Mouse (Mus musculus) left cerebral cortex, postnatal 4 days (tissue): Measurements from ENCODE around the gene Cd3e. TPM values are rescaled to one million over a fixed set of nuclear protein-coding genes. Genes with fewer than 3 reads are reported as not detected.
A peak's percentile ranks its signal among the peaks of the same experiment; 100 is the strongest.
"Not testable (repeated sequence)": the region's sequence is repeated elsewhere in the genome, so short reads cannot be mapped to it uniquely, and the experiment has no call there.

ENCODE experiments used
- DNase-seq: peaks from one replicate; pipeline ENCODE4 v3.0.0-alpha.2; 2022
- intact Hi-C: fragments of 180-260 bp; cut with DNase I; formaldehyde crosslinking; loops from one replicate; pipeline ENCODE4 v1.15.1; 2025
- total RNA-seq, 2 experiments: library from RNA; stranded (reverse); gene quantifications; 2 replicates each; pipeline ENCODE4 v1.2.3; 2021

Cd3e gene
- total RNA-seq, 2 experiments from 2014 or later: not detected

DNA sequence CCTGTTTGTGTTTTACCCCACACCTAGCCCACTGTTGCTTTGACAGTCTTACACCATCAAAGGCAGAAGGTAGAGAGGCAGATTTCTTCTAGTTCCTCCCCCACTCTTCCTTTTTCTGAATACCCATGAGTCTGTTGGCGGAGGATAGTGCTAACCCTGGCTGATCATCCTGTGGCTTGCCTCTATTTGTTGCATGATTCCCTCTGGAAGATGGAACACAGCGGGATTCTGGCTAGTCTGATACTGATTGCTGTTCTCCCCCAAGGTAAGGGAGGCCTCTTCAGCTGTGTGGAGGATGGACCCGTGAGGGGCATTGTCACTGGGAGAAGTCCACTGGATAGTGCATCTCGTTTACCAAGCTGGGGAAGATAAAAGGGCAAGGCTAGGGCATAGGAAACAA is 27.8 kb downstream of the Cd3e start, which contains the start of gene Cd3d:
Cd3d (plus strand) TSS at position 111 of the 400 bp plus-strand sequence.
- intact Hi-C loops: no loop called here
- DNase-seq: no peak

GRCm38 (mm10) chr9:44981104-44981503 is 28.3 kb downstream of the Cd3e start:
- intact Hi-C loops: no loop called here
- DNase-seq: no peak

DNA sequence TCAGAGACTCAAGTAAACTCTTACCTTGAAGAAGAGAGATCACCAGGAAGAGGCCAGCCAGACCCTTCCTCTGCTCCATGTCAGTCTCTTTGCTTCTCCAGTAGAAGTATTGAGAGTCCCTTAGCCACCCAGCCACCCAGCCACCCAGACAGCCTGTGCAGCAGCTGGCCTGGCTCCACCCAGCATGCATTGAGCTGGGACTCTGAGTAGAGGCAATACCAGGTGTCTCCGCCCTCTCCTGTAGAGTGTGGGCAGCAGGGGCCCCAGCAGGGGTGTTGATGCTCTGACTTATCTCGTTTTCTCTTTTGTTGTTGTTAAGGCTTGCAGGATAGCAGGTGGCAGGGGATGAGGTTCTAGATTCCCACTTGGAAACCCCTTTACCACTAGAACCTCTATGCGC is 29.2 kb downstream of the Cd3e start, which contains the start of gene Cd3g:
Cd3g (minus strand) TSS at position 190 of the 400 bp plus-strand sequence.
- intact Hi-C loops: no loop called here
- no peak for DNase-seq

GRCm38 (mm10) chr9:44979806-44980205 is 29.6 kb downstream of the Cd3e start:
- intact Hi-C loops: loop anchor here (10.0 kb wide), 1 partner anchor 165 kb away; no protein-coding TSS in a partner anchor
- no peak for DNase-seq

- no peak for DNase-seq
- intact Hi-C loops: loop anchor here (10.0 kb wide), 1 partner anchor 167 kb away; no protein-coding TSS in a partner anchor
These were observed 31.6 kb downstream of the Cd3e start for GRCm38 (mm10) chr9:44977813-44978212.

DNA sequence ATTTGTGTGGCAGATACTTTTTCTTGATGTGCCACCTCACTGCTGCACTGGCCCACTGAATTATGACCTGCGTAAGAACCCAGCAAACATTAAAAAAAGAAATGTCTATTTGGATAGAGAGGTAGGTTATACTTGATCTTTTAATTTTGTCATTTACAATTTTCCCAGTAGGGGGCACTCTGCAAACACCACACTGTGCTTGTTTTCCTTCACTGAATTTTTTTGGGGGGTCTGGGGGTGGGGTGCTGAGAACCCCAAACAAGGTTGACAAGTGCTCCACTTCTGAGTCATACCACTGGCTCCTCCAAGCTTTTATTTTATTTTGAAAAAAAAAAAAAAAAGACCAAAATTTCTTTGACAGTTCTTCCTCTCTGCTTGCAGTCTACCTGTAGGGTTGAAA is 40.0 kb downstream of the Cd3e start:
- intact Hi-C loops: loop anchor here (5.0 kb wide), 2 partner anchors 78 to 87 kb away; partner anchors contain the start of gene Kmt2a
- DNase-seq: no peak

DNA sequence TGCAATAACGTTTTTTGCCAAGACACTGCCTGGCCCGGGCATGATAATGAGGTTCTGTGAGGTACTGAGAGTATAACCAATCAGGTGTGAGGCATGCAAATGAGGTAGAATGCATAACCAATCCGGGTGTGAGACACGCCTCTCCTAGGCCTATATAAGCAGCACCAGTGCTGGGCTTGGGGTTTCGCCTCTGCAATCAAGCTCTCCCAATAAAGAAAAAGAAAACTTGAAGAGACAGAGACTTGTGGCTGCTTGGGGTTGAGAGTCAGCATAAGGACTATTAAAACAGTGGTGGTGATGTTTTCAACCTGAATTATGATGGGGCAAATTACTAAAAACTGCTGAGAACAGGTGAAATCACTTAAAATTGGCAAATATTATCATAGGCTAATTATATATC is 41.7 kb downstream of the Cd3e start:
- intact Hi-C loops: loop anchor here (5.0 kb wide), 2 partner anchors 80 to 85 kb away; partner anchors contain the start of gene Kmt2a
- DNase-seq: not testable (repeated sequence)

DNA sequence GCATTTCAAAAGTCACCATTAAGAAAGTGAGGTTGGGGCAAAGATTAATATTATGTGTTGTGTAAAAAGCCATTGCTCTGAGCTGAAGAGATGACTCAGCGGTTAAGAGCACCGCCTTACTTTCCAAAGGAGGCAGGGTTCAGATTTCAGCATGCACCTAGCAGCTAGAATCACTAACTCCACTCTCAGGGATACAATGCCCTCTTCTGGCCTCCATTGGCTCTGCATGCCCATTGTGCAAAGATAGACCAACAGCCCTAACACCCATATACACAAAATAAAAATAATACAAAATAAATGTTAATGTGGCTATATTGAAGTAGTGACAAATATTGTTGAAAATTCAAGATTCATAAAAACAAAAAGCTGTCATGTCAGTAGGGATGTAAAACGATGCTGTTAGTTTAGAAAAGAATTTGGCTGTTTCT is 42.6 kb downstream of the Cd3e start:
- intact Hi-C loops: loop anchor here (5.0 kb wide), 2 partner anchors 80 to 85 kb away; partner anchors contain the start of gene Kmt2a
- peak; percentile 60 for DNase-seq

GRCm38 (mm10) chr9:44965833-44966466 is 43.5 kb downstream of the Cd3e start:
- intact Hi-C loops: loop anchor here (5.0 kb wide), 2 partner anchors 81 to 84 kb away; partner anchors contain the start of gene Kmt2a
- no peak for DNase-seq

- DNase-seq: peak; percentile 99
- intact Hi-C loops: loop anchor here (5.0 kb wide), 2 partner anchors 82 to 83 kb away; partner anchors contain the start of gene Kmt2a
These were observed 44.1 kb downstream of the Cd3e start, which contains the start of gene Ube4a for GRCm38 (mm10) chr9:44965126-44965832. TSS of gene Ube4a (minus strand) at chr9:44965600.

DNA sequence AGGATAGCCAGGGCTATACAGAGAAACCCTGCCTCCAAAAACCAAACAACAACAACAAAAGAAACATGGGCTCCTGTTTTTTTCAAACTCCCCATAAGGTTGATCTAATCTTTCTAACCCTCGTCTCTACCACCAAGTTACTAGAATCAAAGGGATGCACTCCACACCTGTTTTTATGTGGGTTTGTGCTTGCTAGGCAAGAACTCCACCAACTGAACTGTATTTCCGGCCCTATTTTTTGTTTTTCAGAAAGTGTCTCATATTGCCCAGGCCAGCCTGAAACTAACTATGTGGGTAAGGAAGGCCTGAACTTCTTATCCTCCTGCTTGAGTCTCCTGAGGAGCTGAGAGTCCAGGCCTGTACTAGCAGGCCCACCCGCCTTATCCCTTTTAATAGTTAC is 55.0 kb downstream of the Cd3e start:
- DNase-seq: no peak
- intact Hi-C loops: loop anchor here (5.0 kb wide), 1 partner anchor 127 kb away; no protein-coding TSS in a partner anchor

Other genes with a start within 250 kb of the Cd3e start
- gene Arcn1, start 241.8 kb downstream of the Cd3e start, total RNA-seq: 100 to 1,000 TPM; 116 to 122 TPM
- gene Ift46, start 241.7 kb downstream of the Cd3e start, total RNA-seq: 100 to 1,000 TPM; 111 to 114 TPM
- 10 to 100 TPM; 17.9 to 20.1 TPM for gene Tmem25, start 210.3 kb downstream of the Cd3e start, total RNA-seq
- gene Ttc36, start 206.6 kb downstream of the Cd3e start, total RNA-seq: 1 to 10 TPM in 1 of 2 experiments, under 1 TPM in 1; 0.54 to 1.0 TPM
- 10 to 100 TPM; 67.5 to 70.0 TPM for gene Kmt2a, start 128.3 kb downstream of the Cd3e start, total RNA-seq
- gene Atp5l, start 88.9 kb downstream of the Cd3e start, total RNA-seq: 100 to 1,000 TPM; 325 to 329 TPM
- 100 to 1,000 TPM in 1 of 2 experiments, 10 to 100 TPM in 1; 95.1 to 104 TPM for gene Ube4a, start 44.0 kb downstream of the Cd3e start, total RNA-seq
- gene Cd3g, start 29.2 kb downstream of the Cd3e start, total RNA-seq: not detected
- gene Cd3d, start 27.8 kb downstream of the Cd3e start, total RNA-seq: not detected
- 1 to 10 TPM; 1.3 to 1.5 TPM for gene Mpzl2, start 30.2 kb upstream of the Cd3e start, total RNA-seq
- gene Mpzl3, start 45.6 kb upstream of the Cd3e start, total RNA-seq: 1 to 10 TPM; 1.7 to 2.1 TPM
- gene Jaml, start 69.6 kb upstream of the Cd3e start, total RNA-seq: under 1 TPM in 1 of 2 experiments, not detected in 1; 0.18 TPM
- 10 to 100 TPM; 17.9 to 19.4 TPM for gene Scn2b, start 108.2 kb upstream of the Cd3e start, total RNA-seq
- gene Scn4b, start 128.8 kb upstream of the Cd3e start, total RNA-seq: under 1 TPM; 0.70 to 0.89 TPM
- not detected for gene BC049352, start 172.4 kb upstream of the Cd3e start, total RNA-seq
- not detected for gene Tmprss4, start 194.5 kb upstream of the Cd3e start, total RNA-seq